Mouse (Mus musculus) limb, embryonic 15.5 days (tissue): ENCODE results near the gene Gfra1. TPM values are rescaled to one million over a fixed set of nuclear protein-coding genes. Genes with fewer than 3 reads are reported as not detected.

ENCODE experiments used
- ATAC-seq: fragments of 200-750 bp; cut with Nextera tagmentation; 2 replicates; pipeline ENCODE4 v1.8.0; 2017; ENCODE audit warnings: low read depth, moderate TSS enrichment; ENCODE audit not compliant: insufficient number of reproducible peaks, low FRiP score, low TSS enrichment
- H3K27ac ChIP-seq: fragments of 300-500 bp; sonication (generic); 2 replicates; pipeline ENCODE4 v1.5.1; 2015; ENCODE audit warnings: moderate library complexity, mild to moderate bottlenecking, inconsistent platforms
- H3K27me3 ChIP-seq: fragments of 300-500 bp; sonication (generic); 2 replicates; pipeline ENCODE4 v1.6.1; 2015; ENCODE audit warnings: inconsistent platforms
- H3K36me3 ChIP-seq: fragments of 300-500 bp; sonication (generic); 2 replicates; pipeline ENCODE4 v1.6.1; 2015; ENCODE audit warnings: inconsistent platforms
- H3K4me1 ChIP-seq: fragments of 300-500 bp; sonication (generic); 2 replicates; pipeline ENCODE4 v1.6.1; 2015; ENCODE audit warnings: inconsistent platforms
- H3K4me2 ChIP-seq: fragments of 300-500 bp; sonication (generic); 2 replicates; pipeline ENCODE4 v1.6.1; 2015; ENCODE audit warnings: mild to moderate bottlenecking, inconsistent platforms
- H3K4me3 ChIP-seq: fragments of 300-500 bp; sonication (generic); 2 replicates; pipeline ENCODE4 v1.5.1; 2015; ENCODE audit warnings: mild to moderate bottlenecking, inconsistent platforms
- H3K9ac ChIP-seq: fragments of 300-500 bp; sonication (generic); 2 replicates; pipeline ENCODE4 v1.6.1; 2015; ENCODE audit warnings: inconsistent platforms
- H3K9me3 ChIP-seq: fragments of 300-500 bp; sonication (generic); 2 replicates; pipeline ENCODE4 v1.6.1; 2016; ENCODE audit warnings: inconsistent platforms
- WGBS: fragments of 180-500 bp; shearing (Covaris S2); methylation state at CpG from one replicate; pipeline ENCODE4 v1.1.7; 2015; 5-methylcytosine and 5-hydroxymethylcytosine counted together
- polyA plus RNA-seq: library from polyadenylated mRNA; unstranded; fragments of >200 nt; fragmentation: Nextera tagmentation; extraction: Ambion mirVana; gene quantifications from 2 replicates; pipeline ENCODE4 v1.2.1, GENCODE M21; 2015

Gfra1 gene
- polyA plus RNA-seq, 1 experiment from 2014 or later, result 18.3 TPM

- Histone ChIP-seq H3K36me3 (no peaks in the 10 kb centered on the region), H3K4me1 (0 out of 2 replicates have a peak, but pooled peaks cover 9% of the 10 kb centered on the region), H3K9me3 (no peaks in the 10 kb centered on the region), H3K27me3 (no peaks in the 10 kb centered on the region), H3K4me2 (no peak overlapping the region), H3K4me3 (no peak overlapping the region), H3K9ac (no peak overlapping the region), H3K27ac (no peak overlapping the region)
- ATAC-seq, result no peak
These were observed 41.0 kb downstream of the Gfra1 start for GRCm38 (mm10) chr19:58414733-58415132.

- ATAC-seq, result no peak
- no peaks in the 10 kb centered on the region for H3K9me3 ChIP-seq
- no peaks in the 10 kb centered on the region for H3K27me3 ChIP-seq
- 0 out of 2 replicates have a peak overlapping the region, but pooled peaks have one; percentile 22 for H3K4me2 ChIP-seq
- 9% methylated on average over 8 of the region's 8 CpGs for WGBS
- no peak overlapping the region for H3K9ac ChIP-seq
- 0 out of 2 replicates have a peak, but pooled peaks cover 3% of the 10 kb centered on the region for H3K4me1 ChIP-seq
- no peaks in the 10 kb centered on the region for H3K36me3 ChIP-seq
- peak overlapping the region; percentile 10; the same call in 1 of the 2 replicates for H3K4me3 ChIP-seq
- no peak overlapping the region for H3K27ac ChIP-seq
These were observed 42.4 kb downstream of the Gfra1 start for GRCm38 (mm10) chr19:58413290-58413689.

GRCm38 (mm10) chr19:58412811-58413210 is 42.9 kb downstream of the Gfra1 start:
- Histone ChIP-seq H3K4me3 (no peak overlapping the region), H3K4me2 (no peak overlapping the region), H3K9me3 (no peaks in the 10 kb centered on the region), H3K9ac (no peak overlapping the region), H3K36me3 (no peaks in the 10 kb centered on the region), H3K4me1 (0 out of 2 replicates have a peak, but pooled peaks cover 3% of the 10 kb centered on the region), H3K27me3 (no peaks in the 10 kb centered on the region), H3K27ac (no peak overlapping the region)
- 40% methylated on average over 2 of the region's 3 CpGs for WGBS
- no peak for ATAC-seq

- no peak for ATAC-seq
- no peaks in the 10 kb centered on the region for H3K4me1 ChIP-seq
These were observed 49.0 kb downstream of the Gfra1 start for GRCm38 (mm10) chr19:58406726-58407125.

GRCm38 (mm10) chr19:58400224-58400623 is 55.5 kb downstream of the Gfra1 start:
- no peak for ATAC-seq

More at GRCm38 (mm10) chr19:58406726-58407125, 49.0 kb downstream of the Gfra1 start:
- Histone ChIP-seq H3K9ac (no peak overlapping the region), H3K9me3 (no peaks in the 10 kb centered on the region), H3K4me2 (no peak overlapping the region), H3K27ac (no peak overlapping the region), H3K36me3 (no peaks in the 10 kb centered on the region), H3K27me3 (no peaks in the 10 kb centered on the region), H3K4me3 (no peak overlapping the region)

GRCm38 (mm10) chr19:58399166-58399565 is 56.5 kb downstream of the Gfra1 start:
- Histone ChIP-seq H3K4me2 (no peak overlapping the region), H3K4me3 (no peak overlapping the region), H3K4me1 (peaks cover 4% of the 10 kb centered on the region; the same call in 1 of the 2 replicates), H3K36me3 (no peaks in the 10 kb centered on the region), H3K27ac (no peak overlapping the region), H3K9ac (no peak overlapping the region), H3K27me3 (no peaks in the 10 kb centered on the region), H3K9me3 (no peaks in the 10 kb centered on the region)
- ATAC-seq, result no peak
- 60% methylated on average over 6 of the region's 6 CpGs for whole genome bisulfite sequencing

More at GRCm38 (mm10) chr19:58400224-58400623, 55.5 kb downstream of the Gfra1 start:
- Histone ChIP-seq H3K4me1 (peaks cover 4% of the 10 kb centered on the region; the same call in 1 of the 2 replicates), H3K9me3 (no peaks in the 10 kb centered on the region), H3K4me3 (no peak overlapping the region), H3K9ac (no peak overlapping the region), H3K36me3 (no peaks in the 10 kb centered on the region), H3K27ac (no peak overlapping the region), H3K27me3 (no peaks in the 10 kb centered on the region), H3K4me2 (no peak overlapping the region)
- WGBS, result 69% methylated on average over 3 of the region's 3 CpGs

- no peak for ATAC-seq
- no peaks in the 10 kb centered on the region for H3K27me3 ChIP-seq
- WGBS, result 46% methylated on average over 4 of the region's 4 CpGs
- H3K27ac ChIP-seq, result no peak overlapping the region
- H3K4me3 ChIP-seq, result no peak overlapping the region
- no peak overlapping the region for H3K9ac ChIP-seq
- H3K4me1 ChIP-seq, result peaks cover 4% of the 10 kb centered on the region; the same call in 1 of the 2 replicates
- no peaks in the 10 kb centered on the region for H3K36me3 ChIP-seq
- no peak overlapping the region for H3K4me2 ChIP-seq
- H3K9me3 ChIP-seq, result no peaks in the 10 kb centered on the region
These were observed 59.1 kb downstream of the Gfra1 start for GRCm38 (mm10) chr19:58396604-58396984.

GRCm38 (mm10) chr19:58395785-58396603 is 59.7 kb downstream of the Gfra1 start:
- peaks cover 4% of the 10 kb centered on the region; the same call in 1 of the 2 replicates for H3K4me1 ChIP-seq
- no peaks in the 10 kb centered on the region for H3K36me3 ChIP-seq
- no peaks in the 10 kb centered on the region for H3K9me3 ChIP-seq
- WGBS, result 62% methylated on average over 16 of the region's 16 CpGs
- H3K4me3 ChIP-seq, result no peak overlapping the region
- no peak overlapping the region for H3K4me2 ChIP-seq
- no peak overlapping the region for H3K27ac ChIP-seq
- no peak overlapping the region for H3K9ac ChIP-seq
- H3K27me3 ChIP-seq, result no peaks in the 10 kb centered on the region
- no peak for ATAC-seq

- H3K9ac ChIP-seq, result no peak overlapping the region
- H3K36me3 ChIP-seq, result no peaks in the 10 kb centered on the region
- no peak overlapping the region for H3K4me2 ChIP-seq
- H3K27me3 ChIP-seq, result no peaks in the 10 kb centered on the region
- no peaks in the 10 kb centered on the region for H3K9me3 ChIP-seq
- no peaks in the 10 kb centered on the region for H3K4me1 ChIP-seq
- H3K4me3 ChIP-seq, result no peak overlapping the region
- no peak overlapping the region for H3K27ac ChIP-seq
- ATAC-seq, result no peak
- WGBS, result 90% methylated on average over 7 of the region's 7 CpGs
These were observed 62.6 kb downstream of the Gfra1 start for GRCm38 (mm10) chr19:58393121-58393520.

- no peaks in the 10 kb centered on the region for H3K9me3 ChIP-seq
- no peak overlapping the region for H3K4me3 ChIP-seq
- no peak for ATAC-seq
- no peaks in the 10 kb centered on the region for H3K27me3 ChIP-seq
- no peak overlapping the region for H3K4me2 ChIP-seq
- H3K4me1 ChIP-seq, result no peaks in the 10 kb centered on the region
- no peaks in the 10 kb centered on the region for H3K36me3 ChIP-seq
- H3K9ac ChIP-seq, result no peak overlapping the region
- 71% methylated on average over 5 of the region's 5 CpGs for WGBS
- H3K27ac ChIP-seq, result no peak overlapping the region
These were observed 63.9 kb downstream of the Gfra1 start for GRCm38 (mm10) chr19:58391796-58392195.

GRCm38 (mm10) chr19:58389466-58389865 is 66.2 kb downstream of the Gfra1 start:
- no peak overlapping the region for H3K9ac ChIP-seq
- H3K4me2 ChIP-seq, result no peak overlapping the region
- no peaks in the 10 kb centered on the region for H3K27me3 ChIP-seq
- H3K4me3 ChIP-seq, result no peak overlapping the region
- H3K4me1 ChIP-seq, result no peaks in the 10 kb centered on the region
- WGBS, result 86% methylated on average over 8 of the region's 8 CpGs
- H3K9me3 ChIP-seq, result no peaks in the 10 kb centered on the region
- ATAC-seq, result no peak
- H3K36me3 ChIP-seq, result no peaks in the 10 kb centered on the region
- no peak overlapping the region for H3K27ac ChIP-seq

- Histone ChIP-seq H3K9ac (no peak overlapping the region), H3K4me3 (no peak overlapping the region), H3K4me2 (no peak overlapping the region), H3K27me3 (no peaks in the 10 kb centered on the region), H3K36me3 (no peaks in the 10 kb centered on the region), H3K9me3 (no peaks in the 10 kb centered on the region), H3K4me1 (no peaks in the 10 kb centered on the region), H3K27ac (no peak overlapping the region)
- 91% methylated on average over 18 of the region's 18 CpGs for WGBS
- ATAC-seq, result no peak
These were observed 66.8 kb downstream of the Gfra1 start for GRCm38 (mm10) chr19:58388851-58389447.
